Mouse (Mus musculus): ENCODE measurements at regions not wholly inside any gene's neighbourhood (a gene's known extent, or its start where the extent isn't known, plus 50 kb on each side); places are given as distances from the start of the nearest gene placed in this dataset.

GRCm38 (mm10) chr17:45929591-45929990 lies 102.6 kb downstream of the Vegfa start:
- in situ Hi-C loops (cut with MboI, MseI), result no loop called here

- in situ Hi-C loops (cut with MboI, MseI), result no loop called here
These were observed 103.2 kb downstream of the Vegfa start for GRCm38 (mm10) chr17:45928903-45929477.

- in situ Hi-C loops (cut with MboI, MseI), result no loop called here
These were observed 104.2 kb downstream of the Vegfa start for GRCm38 (mm10) chr17:45928013-45928412.

GRCm38 (mm10) chr17:45925845-45926244 lies 106.3 kb downstream of the Vegfa start:
- in situ Hi-C loops (cut with MboI, MseI), result no loop called here

GRCm38 (mm10) chr17:45924595-45924994 lies 107.6 kb downstream of the Vegfa start:
- in situ Hi-C loops (cut with MboI, MseI), result no loop called here

- in situ Hi-C loops (cut with MboI, MseI), result no loop called here
These were observed 108.9 kb downstream of the Vegfa start for GRCm38 (mm10) chr17:45923217-45923730.

- in situ Hi-C loops (cut with MboI, MseI), result no loop called here
These were observed 114.5 kb downstream of the Vegfa start for GRCm38 (mm10) chr17:45917647-45918046.

- in situ Hi-C loops (cut with MboI, MseI), result no loop called here
These were observed 115.2 kb downstream of the Vegfa start for GRCm38 (mm10) chr17:45916937-45917336.

GRCm38 (mm10) chr17:45914706-45915240 lies 117.4 kb downstream of the Vegfa start:
- in situ Hi-C loops (cut with MboI, MseI), result no loop called here

GRCm38 (mm10) chr17:45914237-45914636 lies 117.9 kb downstream of the Vegfa start:
- in situ Hi-C loops (cut with MboI, MseI), result no loop called here

GRCm38 (mm10) chr17:45913671-45914070 lies 118.5 kb downstream of the Vegfa start:
- in situ Hi-C loops (cut with MboI, MseI), result no loop called here

- in situ Hi-C loops (cut with MboI, MseI), result no loop called here
These were observed 120.0 kb downstream of the Vegfa start for GRCm38 (mm10) chr17:45912165-45912564.

- in situ Hi-C loops (cut with MboI, MseI), result no loop called here
These were observed 120.9 kb downstream of the Vegfa start for GRCm38 (mm10) chr17:45911201-45911731.

- in situ Hi-C loops (cut with MboI, MseI), result no loop called here
These were observed 121.9 kb downstream of the Vegfa start for GRCm38 (mm10) chr17:45910245-45910644.

GRCm38 (mm10) chr17:45907587-45907986 lies 124.6 kb downstream of the Vegfa start:
- in situ Hi-C loops (cut with MboI, MseI), result no loop called here

- in situ Hi-C loops (cut with MboI, MseI), result no loop called here
These were observed 126.6 kb downstream of the Vegfa start for GRCm38 (mm10) chr17:45905596-45905995.

GRCm38 (mm10) chr17:45904251-45904650 lies 127.9 kb downstream of the Vegfa start:
- in situ Hi-C loops (cut with MboI, MseI), result no loop called here

GRCm38 (mm10) chr17:45903294-45903693 lies 128.9 kb downstream of the Vegfa start:
- in situ Hi-C loops (cut with MboI, MseI), result no loop called here

- in situ Hi-C loops (cut with MboI, MseI), result no loop called here
These were observed 129.5 kb downstream of the Vegfa start for GRCm38 (mm10) chr17:45902668-45903067.

- in situ Hi-C loops (cut with MboI, MseI), result no loop called here
These were observed 135.3 kb downstream of the Vegfa start for GRCm38 (mm10) chr17:45896922-45897302.

- in situ Hi-C loops (cut with MboI, MseI), result no loop called here
These were observed 135.8 kb downstream of the Vegfa start for GRCm38 (mm10) chr17:45896142-45896921.

GRCm38 (mm10) chr17:45894166-45894565 lies 138.0 kb downstream of the Vegfa start:
- in situ Hi-C loops (cut with MboI, MseI), result no loop called here

GRCm38 (mm10) chr17:45893698-45894097 lies 138.5 kb downstream of the Vegfa start:
- in situ Hi-C loops (cut with MboI, MseI), result no loop called here

Data from T-helper 17 cell (primary cell).